ENCODE assay signal across 23 mouse cellular contexts in genomic region chr7:97032412-97032811, GRCm38 (mm10). TPM values are rescaled to one million over a fixed set of nuclear protein-coding genes. Genes with fewer than 3 reads are reported as not detected.
DNase-seq lines count a peak whose midpoint lies in the region; ATAC-seq and TF ChIP-seq lines count a peak whose summit lies in the region.
"Had no signal": no experiment of that assay in that cellular context is flagged by ENCODE, and none has a peak within 500 bp of the region (broad histone marks: within the 10 kb centered on the region; RNA-seq: fewer than 3 reads in every experiment).

No protein-coding gene starts in this region.

- peak; percentile 15 for DNase-seq in adrenal gland, adult 2 months
- DNase-seq in adrenal gland, adult (ENCODE audit: inconsistent age in 2 of 2, low spot score in 1 of 2): no peak
- DNase-seq in forebrain, embryonic 10.5 days (ENCODE audit: extremely low spot score, low spot score): no peak
- DNase-seq in kidney, postnatal 14 days: peak; percentile 4
- no peak for DNase-seq in kidney, postnatal 25 days
- peak; percentile 49 for DNase-seq in brain, embryonic 14.5 days (ENCODE audit: low read depth)
- DNase-seq: adrenal gland, postnatal 25 days; B cell, adult 2 months; cerebellum, adult 11 months; cerebellum, adult 8-10 months; cerebellum, postnatal 14 days; embryo, embryonic 11 days; heart, adult 18-20 months; heart, postnatal 10 days; heart, postnatal 4 days had no signal

- no peak overlapping the region for H3K9ac ChIP-seq in forebrain, embryonic 16.5 days (replicated peaks; ENCODE audit: low read depth, low read length)
- H3K9ac ChIP-seq: embryonic facial prominence, embryonic 15.5 days; hindbrain, embryonic 12.5 days had no signal

- no peak overlapping the region for H3K27ac ChIP-seq in forebrain, embryonic 16.5 days (ENCODE audit: low read length)
- H3K27ac ChIP-seq in forebrain, embryonic 10.5 days: no peak overlapping the region
- H3K27ac ChIP-seq: embryonic facial prominence, embryonic 15.5 days; heart, embryonic 10.5 days; hindbrain, embryonic 12.5 days had no signal

- H3K4me1 ChIP-seq in forebrain, embryonic 16.5 days (replicated peaks; ENCODE audit: control insufficient read depth, insufficient read depth, low read length): no peaks in the 10 kb centered on the region
- peaks cover 9% of the 10 kb centered on the region for H3K4me1 ChIP-seq in forebrain, embryonic 10.5 days
- H3K4me1 ChIP-seq: embryonic facial prominence, embryonic 15.5 days; heart, embryonic 10.5 days; hindbrain, embryonic 12.5 days had no signal

- H3K9me3 ChIP-seq in forebrain, embryonic 16.5 days (ENCODE audit: control insufficient read depth, low read length): no peaks in the 10 kb centered on the region
- no peaks in the 10 kb centered on the region for H3K9me3 ChIP-seq in forebrain, embryonic 10.5 days
- H3K9me3 ChIP-seq: embryonic facial prominence, embryonic 15.5 days; heart, embryonic 10.5 days; hindbrain, embryonic 12.5 days had no signal

- H3K36me3 ChIP-seq in forebrain, embryonic 16.5 days (ENCODE audit: control insufficient read depth, insufficient read depth): no peaks in the 10 kb centered on the region
- peaks cover 8% of the 10 kb centered on the region for H3K36me3 ChIP-seq in forebrain, embryonic 10.5 days (replicated peaks)
- H3K36me3 ChIP-seq: embryonic facial prominence, embryonic 15.5 days; hindbrain, embryonic 12.5 days had no signal

- TF ChIP-seq POLR2A in brain, embryonic 14.5 days (IDR thresholded peaks at IDR 0.05; ENCODE audit: borderline replicate concordance, extremely low read depth, insufficient read depth, insufficient read length, poor library complexity, severe bottlenecking): no peak

- no peak for TF ChIP-seq CTCF in brain, embryonic 14.5 days (IDR thresholded peaks at IDR 0.05; ENCODE audit: borderline replicate concordance, extremely low read depth, insufficient read depth, insufficient read length)

- no peaks in the 10 kb centered on the region for H3K27me3 ChIP-seq in forebrain, embryonic 16.5 days (replicated peaks; ENCODE audit: control insufficient read depth, insufficient read depth, low read length)
- H3K27me3 ChIP-seq in forebrain, embryonic 10.5 days (ENCODE audit: poor library complexity, severe bottlenecking): no peaks in the 10 kb centered on the region
- H3K27me3 ChIP-seq: embryonic facial prominence, embryonic 15.5 days; hindbrain, embryonic 12.5 days had no signal

- no peak overlapping the region for H3K4me3 ChIP-seq in forebrain, embryonic 16.5 days (replicated peaks; ENCODE audit: low read length)
- H3K4me3 ChIP-seq in forebrain, embryonic 10.5 days: no peak overlapping the region
- H3K4me3 ChIP-seq: embryonic facial prominence, embryonic 15.5 days; erythroblast, embryonic 14.5 days; heart, embryonic 10.5 days; hindbrain, embryonic 12.5 days had no signal

- ATAC-seq in forebrain, embryonic 16.5 days: 0 out of 2 replicates have a peak, but pooled peaks have one; percentile 38
- ATAC-seq: CD4-positive, CD25-positive, alpha-beta regulatory T cell, adult 4 months; hindbrain, embryonic 16.5 days; inflammation-experienced regulatory T-cells, adult 6 months had no signal

- 32% methylated on average over 2 of the region's 2 CpGs for WGBS in forebrain, embryonic 16.5 days
- 79% methylated on average over 2 of the region's 2 CpGs for WGBS in forebrain, embryonic 10.5 days

- no peak overlapping the region for H3K4me2 ChIP-seq in forebrain, embryonic 16.5 days (ENCODE audit: low read length)
- H3K4me2 ChIP-seq: embryonic facial prominence, embryonic 15.5 days; hindbrain, embryonic 12.5 days had no signal

RNA-seq across cellular contexts. Expression of gene Gab2, which starts 49.0 kb away (rescaled TPM):
- total RNA-seq in adrenal gland, adult 2 months (2021): 10 to 100 TPM; 18.0 to 21.9 TPM
- polyA plus RNA-seq in adrenal gland, adult 2 months (2012; rRNA removed): 7.6 and 8.2 TPM in 2 replicates
- 16.9 and 17.1 TPM in 2 replicates for polyA plus RNA-seq in forebrain, embryonic 16.5 days (2015; fragmentation: Nextera tagmentation; extraction: Ambion mirVana)
- polyA plus RNA-seq in forebrain, embryonic 10.5 days (2016; fragmentation: Nextera tagmentation; extraction: Ambion mirVana): 4.3 and 5.2 TPM in 2 replicates
- polyA plus RNA-seq in brain, embryonic 14.5 days (2012; rRNA removed): 26.6 and 33.8 TPM in 2 replicates
- polyA plus RNA-seq: CD4-positive, CD25-positive, alpha-beta regulatory T cell, adult 4 months had no signal

Comparison
In these comparisons a context has a peak if more than half of its experiments do, and no peak if none do; other contexts are left out.
1. DNase-seq: peak in adrenal gland, adult 2 months (single experiment), kidney, postnatal 14 days (single experiment) and brain, embryonic 14.5 days (single experiment); none in adrenal gland, adult (0 of 2), forebrain, embryonic 10.5 days (single experiment) and kidney, postnatal 25 days (0 of 2).